Mouse (Mus musculus): ENCODE measurements around the gene Stip1. TPM values are rescaled to one million over a fixed set of nuclear protein-coding genes. Genes with fewer than 3 reads are reported as not detected.
A peak's percentile ranks its signal among the peaks of the same experiment; 100 is the strongest.

The Stip1 gene
- total and polyA plus RNA-seq, 3 experiments: 284 to 430 (median 370) TPM

DNA sequence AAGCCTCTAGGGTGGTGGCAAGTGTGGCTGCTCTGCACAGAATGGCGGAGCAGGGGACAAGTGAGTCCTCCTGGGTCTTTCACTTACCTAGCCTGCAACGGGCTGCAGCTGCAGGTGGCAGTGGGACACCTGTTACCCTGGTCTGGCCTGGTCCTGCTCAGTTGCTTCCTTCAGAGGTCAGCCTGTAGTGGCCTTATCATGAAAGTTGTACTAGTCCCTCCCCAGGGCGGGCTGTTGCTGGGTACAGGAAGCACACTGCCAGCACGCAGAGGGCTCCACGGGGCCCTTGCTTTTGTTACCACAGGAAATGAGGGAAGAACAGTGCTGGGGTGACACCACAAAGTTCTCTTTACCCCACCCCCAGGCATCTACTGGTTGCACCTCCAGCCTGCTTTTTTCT, 20.6 kb downstream of the Stip1 start, which contains the start of gene Fermt3 (continued):
- TF ChIP-seq NRF1 (IDR thresholded peaks at IDR 0.05; ENCODE audit: insufficient read depth, low read depth, low read length, poor library complexity, severe bottlenecking) (0 out of 2 replicates have a peak, but pooled peaks have one; percentile 4), EP300 (IDR thresholded peaks at IDR 0.05; ENCODE audit: low read depth in 1 of 2, low read length in 2 of 2) (peak in 1 of 2 experiments; percentile 60; a peak in 2 of 4 replicates), MYC (IDR thresholded peaks at IDR 0.05; ENCODE audit: low read depth, low read length) (peak; percentile 80), SMC3 (IDR thresholded peaks at IDR 0.05; ENCODE audit: low read depth, low read length) (no peak), MYB (IDR thresholded peaks at IDR 0.05; ENCODE audit: low read depth, low read length) (no peak), RAD21 (IDR thresholded peaks at IDR 0.05; ENCODE audit: low read depth, low read length) (no peak), MXI1 (IDR thresholded peaks at IDR 0.05; ENCODE audit: low read depth, low read length) (peak; percentile 75; the same call in 1 of the 2 replicates)

DNA sequence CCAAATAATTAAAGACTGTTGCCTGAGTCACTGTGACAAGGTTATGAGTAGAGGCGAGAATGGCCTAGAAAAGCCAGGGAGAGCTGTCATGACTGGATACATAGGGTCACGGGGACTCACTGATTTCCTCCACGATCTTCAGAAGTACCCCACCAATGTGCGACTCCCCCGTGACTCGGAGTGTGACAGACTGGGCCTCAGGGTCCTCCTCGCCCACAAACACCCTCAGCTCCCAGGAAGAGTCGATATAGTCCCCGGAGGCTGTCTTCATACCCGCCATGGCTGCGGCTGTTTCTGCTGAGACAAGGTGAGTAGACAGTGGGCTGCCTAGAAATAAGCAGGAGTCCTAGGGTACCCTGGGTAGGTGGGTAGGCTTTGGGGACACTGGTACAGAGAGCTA, 21.2 kb downstream of the Stip1 start:
- DNase-seq (ENCODE audit: low read depth, low spot score): no peak
- TF ChIP-seq USF2 (IDR thresholded peaks at IDR 0.05; ENCODE audit: borderline replicate concordance in 1 of 2, insufficient read depth in 1 of 2, low read depth in 1 of 2, low read length in 2 of 2) (no peak), ETS1 (IDR thresholded peaks at IDR 0.05; ENCODE audit: low read depth, low read length) (no peak), MAZ (IDR thresholded peaks at IDR 0.05; ENCODE audit: low read depth, low read length) (0 out of 2 replicates have a peak, but pooled peaks have one; percentile 12), TBP (IDR thresholded peaks at IDR 0.05; ENCODE audit: low read depth, low read length) (no peak), CHD2 (IDR thresholded peaks at IDR 0.05; ENCODE audit: low read length) (no peak), CTCF (IDR thresholded peaks at IDR 0.05 in 2 of 3, conservative IDR thresholded peaks at IDR 0.05 in 1 of 3; ENCODE audit: control insufficient read depth in 1 of 3, insufficient read depth in 1 of 3, low read depth in 2 of 3, low read length in 3 of 3, poor library complexity in 1 of 3, severe bottlenecking in 1 of 3) (no peak), MYC (IDR thresholded peaks at IDR 0.05; ENCODE audit: low read depth, low read length) (0 out of 2 replicates have a peak, but pooled peaks have one; percentile 13)
- H3K36me3 ChIP-seq (ENCODE audit: control insufficient read depth in 1 of 2, insufficient read depth in 2 of 2, low read length in 2 of 2): peaks cover 6 to 36% of the 10 kb centered on the region in 2 experiments
- H3K79me2 ChIP-seq (ENCODE audit: control insufficient read depth, insufficient read depth, low read length, poor library complexity): peaks cover 25% of the 10 kb centered on the region
- peak overlapping the region; percentile 99 for H3K27ac ChIP-seq (ENCODE audit: control insufficient read depth, low read depth, low read length)
- H3K27me3 ChIP-seq (ENCODE audit: control insufficient read depth in 1 of 2, insufficient read depth in 2 of 2, low read length in 2 of 2): no peaks in the 10 kb centered on the region
- H3K4me3 ChIP-seq (ENCODE audit: control insufficient read depth in 1 of 2, insufficient read depth in 1 of 2, low read depth in 2 of 2, low read length in 2 of 2): peak overlapping the region; percentile 76 to 94
- H3K9me3 ChIP-seq (replicated peaks; ENCODE audit: insufficient read depth, low read length): no peaks in the 10 kb centered on the region
- H3K9ac ChIP-seq (ENCODE audit: control insufficient read depth, low read depth, low read length, poor library complexity, severe bottlenecking): peak overlapping the region; percentile 96
- H3K4me1 ChIP-seq (ENCODE audit: control insufficient read depth in 1 of 2, insufficient read depth in 2 of 2, low read length in 2 of 2): peaks cover 9 to 28% of the 10 kb centered on the region in 2 experiments

- Histone ChIP-seq H3K27me3 (ENCODE audit: control insufficient read depth in 1 of 2, insufficient read depth in 2 of 2, low read length in 2 of 2) (no peaks in the 10 kb centered on the region), H3K79me2 (ENCODE audit: control insufficient read depth, insufficient read depth, low read length, poor library complexity) (peaks cover 27% of the 10 kb centered on the region), H3K36me3 (ENCODE audit: control insufficient read depth in 1 of 2, insufficient read depth in 2 of 2, low read length in 2 of 2) (peaks cover 6 to 36% of the 10 kb centered on the region in 2 experiments), H3K4me3 (ENCODE audit: control insufficient read depth in 1 of 2, insufficient read depth in 1 of 2, low read depth in 2 of 2, low read length in 2 of 2) (peak overlapping the region; percentile 76 to 94), H3K27ac (ENCODE audit: control insufficient read depth, low read depth, low read length) (peak overlapping the region; percentile 99), H3K9ac (ENCODE audit: control insufficient read depth, low read depth, low read length, poor library complexity, severe bottlenecking) (peak overlapping the region; percentile 96), H3K4me1 (ENCODE audit: control insufficient read depth in 1 of 2, insufficient read depth in 2 of 2, low read length in 2 of 2) (peaks cover 9 to 28% of the 10 kb centered on the region in 2 experiments), H3K9me3 (replicated peaks; ENCODE audit: insufficient read depth, low read length) (no peaks in the 10 kb centered on the region)
- peak; percentile 97 for DNase-seq (ENCODE audit: low read depth, low spot score)
- TF ChIP-seq MYC (IDR thresholded peaks at IDR 0.05; ENCODE audit: low read depth, low read length): 0 out of 2 replicates have a peak, but pooled peaks have one; percentile 55
- TF ChIP-seq KAT2A (conservative IDR thresholded peaks at IDR 0.05; ENCODE audit: low read depth, low read length): no peak; the same call in 1 of the 2 replicates
- TF ChIP-seq CTCF (IDR thresholded peaks at IDR 0.05 in 2 of 3, conservative IDR thresholded peaks at IDR 0.05 in 1 of 3; ENCODE audit: control insufficient read depth in 1 of 3, insufficient read depth in 1 of 3, low read depth in 2 of 3, low read length in 3 of 3, poor library complexity in 1 of 3, severe bottlenecking in 1 of 3): no peak
- no peak for TF ChIP-seq SMC3 (IDR thresholded peaks at IDR 0.05; ENCODE audit: low read depth, low read length)
- no peak for TF ChIP-seq UBTF (IDR thresholded peaks at IDR 0.05; ENCODE audit: borderline replicate concordance, insufficient read depth, low read depth, low read length)
- TF ChIP-seq POLR2AphosphoS5 (IDR thresholded peaks at IDR 0.05; ENCODE audit: borderline replicate concordance, low read depth, low read length): no peak
- TF ChIP-seq ELF1 (IDR thresholded peaks at IDR 0.05; ENCODE audit: low read depth, low read length): peak; percentile 80
- peak; percentile 93 for TF ChIP-seq SIN3A (IDR thresholded peaks at IDR 0.05; ENCODE audit: low read length)
- TF ChIP-seq RCOR1 (IDR thresholded peaks at IDR 0.05; ENCODE audit: low read depth, low read length): peak; percentile 87
- TF ChIP-seq TAL1 (IDR thresholded peaks at IDR 0.05; ENCODE audit: low read length): peak; percentile 93
- TF ChIP-seq EP300 (IDR thresholded peaks at IDR 0.05; ENCODE audit: low read depth in 1 of 2, low read length in 2 of 2): peak; percentile 84 to 97
- no peak for TF ChIP-seq MYB (IDR thresholded peaks at IDR 0.05; ENCODE audit: low read depth, low read length)
- TF ChIP-seq CHD1 (IDR thresholded peaks at IDR 0.05; ENCODE audit: low read depth, low read length): no peak
- peak; percentile 89 for TF ChIP-seq ZMIZ1 (IDR thresholded peaks at IDR 0.05; ENCODE audit: low read depth, low read length)
- no peak for TF ChIP-seq MEF2A (IDR thresholded peaks at IDR 0.05; ENCODE audit: extremely low read depth, insufficient replicate concordance, low read depth, low read length, poor library complexity, severe bottlenecking)
- TF ChIP-seq NRF1 (IDR thresholded peaks at IDR 0.05; ENCODE audit: insufficient read depth, low read depth, low read length, poor library complexity, severe bottlenecking): no peak
Observed at GRCm38 (mm10) chr19:7017541-7018457, 22.0 kb downstream of the Stip1 start.
